Comparison of ENCODE assay signal across 1 mouse cellular context in genomic region chr5:125392977-125393621, GRCm38 (mm10).
TF ChIP-seq lines count a peak whose summit lies in the region.

No protein-coding gene starts in this region.

TF ChIP-seq in C2C12, 6 proteins besides CTCF, POLR2A, EP300 and RAD21 (continued from another document):
- TF ChIP-seq FOSL1 (IDR thresholded peaks at IDR 0.05; ENCODE audit: insufficient read depth, low read length, poor library complexity, severe bottlenecking) (peak; percentile 41), USF1 (IDR thresholded peaks at IDR 0.05; ENCODE audit: low read depth) (peak; percentile 40), CEBPB (IDR thresholded peaks at IDR 0.05; ENCODE audit: low read depth) (no peak)
